Mouse (Mus musculus): Measurements from ENCODE around the gene Rita1. TPM values are rescaled to one million over a fixed set of nuclear protein-coding genes. Genes with fewer than 3 reads are reported as not detected.

The Rita1 gene
- polyA plus RNA-seq, 2 experiments, result 11.6 to 25.4 TPM

DNA sequence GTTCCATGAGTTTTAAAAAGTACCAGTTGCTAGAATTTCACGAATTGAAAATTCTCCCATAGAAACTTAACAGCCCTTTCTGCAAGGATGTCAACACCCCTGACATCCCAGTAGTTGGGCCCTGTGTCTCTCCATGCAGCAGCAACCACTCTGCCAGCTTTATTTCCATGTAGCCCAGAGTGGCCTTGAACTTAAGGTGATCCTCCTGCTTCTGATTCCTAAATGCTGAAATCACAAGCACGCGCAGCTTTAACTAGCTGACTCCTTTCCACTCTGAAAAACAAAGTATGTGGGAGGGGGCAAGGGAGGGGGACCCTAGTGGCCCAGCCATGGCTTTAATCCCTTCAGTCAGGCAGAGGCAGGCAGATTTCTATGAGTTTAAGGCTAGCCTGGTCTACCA lies 5.1 kb downstream of the Rita1 start:
- no peak overlapping the region for H3K9ac ChIP-seq (ENCODE audit: low read depth, low read length, severe bottlenecking)
- TF ChIP-seq POLR2A (IDR thresholded peaks at IDR 0.05; ENCODE audit: borderline replicate concordance, extremely low read depth, insufficient read depth, insufficient read length), result no peak
- H3K4me1 ChIP-seq (ENCODE audit: control insufficient read depth, insufficient read depth, low read length), result peaks cover 10% of the 10 kb centered on the region
- no peak for DNase-seq (ENCODE audit: low spot score)
- no peaks in the 10 kb centered on the region for H3K27me3 ChIP-seq (ENCODE audit: control insufficient read depth, insufficient read depth, low read length)
- ATAC-seq (ENCODE audit: low FRiP score, low read depth), result no peak
- no peaks in the 10 kb centered on the region for H3K9me3 ChIP-seq (ENCODE audit: control insufficient read depth, low read length)
- H3K4me3 ChIP-seq (replicated peaks; ENCODE audit: low read length), result no peak overlapping the region
- no peak overlapping the region for H3K27ac ChIP-seq (replicated peaks; ENCODE audit: low read depth, low read length)
- H3K36me3 ChIP-seq (ENCODE audit: control insufficient read depth, insufficient read depth, low read length), result 0 out of 2 replicates have a peak, but pooled peaks cover 10% of the 10 kb centered on the region
- 79% methylated on average over 3 of the region's 3 CpGs for WGBS
- no peak overlapping the region for H3K4me2 ChIP-seq (replicated peaks; ENCODE audit: low read depth, low read length, severe bottlenecking)

DNA sequence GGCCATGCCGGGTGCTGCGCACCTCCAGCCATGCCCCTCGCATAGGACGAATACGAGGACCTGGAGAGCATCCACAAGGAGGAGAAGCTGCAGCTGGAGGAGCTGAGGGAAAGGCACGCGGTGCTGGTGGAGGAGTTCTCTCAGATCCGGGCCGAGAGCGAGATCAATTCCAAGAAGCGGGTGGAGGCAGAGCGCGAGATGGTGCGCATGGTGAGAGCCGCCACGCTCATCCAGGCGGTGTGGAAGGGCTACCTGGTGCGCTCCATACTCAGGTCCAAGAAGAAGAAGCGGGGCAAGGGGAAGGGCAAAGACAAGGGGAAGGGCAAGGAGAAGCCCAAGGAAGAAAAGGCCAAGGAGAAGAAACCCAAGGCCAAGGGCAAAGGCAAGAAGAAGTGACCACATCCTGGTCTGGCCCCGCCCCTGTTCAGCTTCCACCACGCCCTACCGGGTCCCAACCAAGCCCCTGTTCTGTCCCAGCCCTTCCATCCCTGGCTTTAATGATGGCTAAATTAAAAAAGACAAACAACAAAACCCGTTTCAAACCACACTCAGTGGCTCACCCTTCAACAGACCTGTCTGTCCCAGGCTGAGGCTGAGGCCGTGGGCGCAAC lies 5.7 kb downstream of the Rita1 start:
- Histone ChIP-seq H3K27ac (replicated peaks; ENCODE audit: low read depth, low read length) (no peak overlapping the region), H3K9me3 (ENCODE audit: control insufficient read depth, low read length) (no peaks in the 10 kb centered on the region), H3K9ac (ENCODE audit: low read depth, low read length, severe bottlenecking) (no peak overlapping the region), H3K27me3 (ENCODE audit: control insufficient read depth, insufficient read depth, low read length) (no peaks in the 10 kb centered on the region), H3K4me3 (replicated peaks; ENCODE audit: low read length) (no peak overlapping the region), H3K4me2 (replicated peaks; ENCODE audit: low read depth, low read length, severe bottlenecking) (no peak overlapping the region), H3K36me3 (ENCODE audit: control insufficient read depth, insufficient read depth, low read length) (0 out of 2 replicates have a peak, but pooled peaks cover 10% of the 10 kb centered on the region), H3K4me1 (ENCODE audit: control insufficient read depth, insufficient read depth, low read length) (peaks cover 8% of the 10 kb centered on the region)
- no peak for ATAC-seq (ENCODE audit: low FRiP score, low read depth)
- no peak for DNase-seq (ENCODE audit: low spot score)
- WGBS, result 66% methylated on average over 25 of the region's 25 CpGs
- no peak for TF ChIP-seq POLR2A (IDR thresholded peaks at IDR 0.05; ENCODE audit: borderline replicate concordance, extremely low read depth, insufficient read depth, insufficient read length)

DNA sequence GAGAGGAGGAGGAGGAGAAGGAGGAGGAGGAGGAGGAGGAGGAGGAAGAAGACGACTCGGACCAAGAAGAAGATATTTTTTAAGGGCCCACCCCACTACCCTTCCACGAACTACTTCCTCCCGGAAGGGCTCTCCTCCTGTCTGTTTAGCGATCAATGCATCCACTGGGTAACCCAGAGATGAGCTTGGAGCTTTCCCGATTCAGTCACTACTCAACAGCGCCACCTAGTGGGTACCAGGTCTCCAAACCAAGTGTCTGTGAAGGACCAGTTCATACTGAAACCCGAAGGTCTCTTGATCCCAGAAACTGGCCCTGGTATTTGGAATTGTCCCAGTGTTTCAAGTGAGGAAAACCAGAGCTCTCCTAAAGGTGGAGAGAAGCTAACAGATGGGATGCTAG lies 6.7 kb downstream of the Rita1 start:
- Histone ChIP-seq H3K9ac (ENCODE audit: low read depth, low read length, severe bottlenecking) (0 out of 2 replicates have a peak overlapping the region, but pooled peaks have one; percentile 25), H3K27me3 (ENCODE audit: control insufficient read depth, insufficient read depth, low read length) (no peaks in the 10 kb centered on the region), H3K4me1 (ENCODE audit: control insufficient read depth, insufficient read depth, low read length) (no peaks in the 10 kb centered on the region), H3K4me3 (replicated peaks; ENCODE audit: low read length) (peak overlapping the region; percentile 35), H3K9me3 (ENCODE audit: control insufficient read depth, low read length) (no peaks in the 10 kb centered on the region), H3K36me3 (ENCODE audit: control insufficient read depth, insufficient read depth, low read length) (0 out of 2 replicates have a peak, but pooled peaks cover 10% of the 10 kb centered on the region), H3K27ac (replicated peaks; ENCODE audit: low read depth, low read length) (no peak overlapping the region), H3K4me2 (replicated peaks; ENCODE audit: low read depth, low read length, severe bottlenecking) (peak overlapping the region; percentile 61)
- 3% methylated on average over 7 of the region's 8 CpGs for WGBS
- DNase-seq (ENCODE audit: low spot score) (peak; percentile 94), ATAC-seq (ENCODE audit: low FRiP score, low read depth) (peak; percentile 79)
- 0 out of 2 replicates have a peak, but pooled peaks have one; percentile 23 for TF ChIP-seq POLR2A (IDR thresholded peaks at IDR 0.05; ENCODE audit: borderline replicate concordance, extremely low read depth, insufficient read depth, insufficient read length)

DNA sequence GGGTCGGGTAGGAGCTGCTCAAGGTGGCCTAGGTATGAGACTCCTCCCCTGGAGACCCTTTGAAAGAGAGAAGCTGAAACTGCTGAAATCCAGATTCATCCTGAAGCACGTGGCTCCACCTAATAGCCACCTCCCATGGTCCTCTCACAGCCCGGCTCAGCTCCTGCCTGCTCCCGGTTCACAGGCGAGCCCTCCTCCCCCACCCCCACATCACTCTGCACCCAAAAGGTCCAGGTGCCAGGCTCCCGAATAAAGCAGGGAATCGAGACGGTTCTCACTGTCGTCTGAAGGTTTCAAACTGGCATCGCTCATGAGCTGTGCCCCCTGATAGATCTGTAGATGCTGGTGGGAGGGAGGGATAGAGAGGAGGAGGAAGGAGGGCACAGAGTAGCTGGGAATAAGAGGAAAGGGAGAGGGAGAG lies 7.1 kb downstream of the Rita1 start:
- Histone ChIP-seq H3K36me3 (ENCODE audit: control insufficient read depth, insufficient read depth, low read length) (0 out of 2 replicates have a peak, but pooled peaks cover 10% of the 10 kb centered on the region), H3K27me3 (ENCODE audit: control insufficient read depth, insufficient read depth, low read length) (no peaks in the 10 kb centered on the region), H3K4me3 (replicated peaks; ENCODE audit: low read length) (peak overlapping the region; percentile 35), H3K27ac (replicated peaks; ENCODE audit: low read depth, low read length) (no peak overlapping the region), H3K9ac (ENCODE audit: low read depth, low read length, severe bottlenecking) (peak overlapping the region; percentile 25; the same call in 1 of the 2 replicates), H3K9me3 (ENCODE audit: control insufficient read depth, low read length) (no peaks in the 10 kb centered on the region), H3K4me1 (ENCODE audit: control insufficient read depth, insufficient read depth, low read length) (no peaks in the 10 kb centered on the region), H3K4me2 (replicated peaks; ENCODE audit: low read depth, low read length, severe bottlenecking) (peak overlapping the region; percentile 61)
- ATAC-seq (ENCODE audit: low FRiP score, low read depth) (peak; percentile 14; the same call in 1 of the 2 replicates), DNase-seq (ENCODE audit: low spot score) (no peak)
- WGBS, result 4% methylated on average over 10 of the region's 10 CpGs
- TF ChIP-seq POLR2A (IDR thresholded peaks at IDR 0.05; ENCODE audit: borderline replicate concordance, extremely low read depth, insufficient read depth, insufficient read length), result no peak

DNA sequence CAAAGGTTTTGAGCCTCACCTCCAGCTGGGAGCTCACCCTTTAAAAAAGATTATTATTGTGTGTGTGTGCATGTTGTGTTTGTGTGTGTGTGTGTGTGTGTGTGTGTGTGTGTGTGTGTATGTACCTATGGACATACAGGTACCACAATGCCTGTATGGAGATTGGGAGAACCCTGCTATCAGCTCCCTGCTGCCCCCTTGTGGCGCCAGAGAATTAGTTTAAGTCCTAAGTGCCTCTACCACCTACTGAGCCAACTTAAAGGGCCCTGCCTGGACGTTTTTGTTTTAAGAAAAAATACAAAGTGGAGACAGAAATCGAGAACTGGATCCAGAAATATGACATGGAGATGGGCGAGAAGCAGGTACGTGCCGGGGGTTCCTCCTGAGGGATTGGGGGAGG lies 7.5 kb downstream of the Rita1 start:
- H3K36me3 ChIP-seq (ENCODE audit: control insufficient read depth, insufficient read depth, low read length), result 0 out of 2 replicates have a peak, but pooled peaks cover 10% of the 10 kb centered on the region
- peak overlapping the region; percentile 35 for H3K4me3 ChIP-seq (replicated peaks; ENCODE audit: low read length)
- TF ChIP-seq POLR2A (IDR thresholded peaks at IDR 0.05; ENCODE audit: borderline replicate concordance, extremely low read depth, insufficient read depth, insufficient read length), result no peak
- H3K9ac ChIP-seq (ENCODE audit: low read depth, low read length, severe bottlenecking), result 0 out of 2 replicates have a peak overlapping the region, but pooled peaks have one; percentile 25
- WGBS, result 4% methylated on average over 6 of the region's 6 CpGs
- no peak overlapping the region for H3K27ac ChIP-seq (replicated peaks; ENCODE audit: low read depth, low read length)
- ATAC-seq (ENCODE audit: low FRiP score, low read depth), result peak; percentile 46; the same call in 1 of the 2 replicates
- no peaks in the 10 kb centered on the region for H3K9me3 ChIP-seq (ENCODE audit: control insufficient read depth, low read length)
- DNase-seq (ENCODE audit: low spot score), result peak; percentile 76
- no peaks in the 10 kb centered on the region for H3K4me1 ChIP-seq (ENCODE audit: control insufficient read depth, insufficient read depth, low read length)
- H3K4me2 ChIP-seq (replicated peaks; ENCODE audit: low read depth, low read length, severe bottlenecking), result peak overlapping the region; percentile 61
- H3K27me3 ChIP-seq (ENCODE audit: control insufficient read depth, insufficient read depth, low read length), result no peaks in the 10 kb centered on the region

All from limb, embryonic 14.5 days (tissue).